Mouse (Mus musculus): ENCODE results near the gene Anxa7. TPM values are rescaled to one million over a fixed set of nuclear protein-coding genes. Genes with fewer than 3 reads are reported as not detected.

The Anxa7 gene
- total and polyA plus RNA-seq, 3 experiments, result 44.8 to 70.3 TPM; not detected in 1

DNA sequence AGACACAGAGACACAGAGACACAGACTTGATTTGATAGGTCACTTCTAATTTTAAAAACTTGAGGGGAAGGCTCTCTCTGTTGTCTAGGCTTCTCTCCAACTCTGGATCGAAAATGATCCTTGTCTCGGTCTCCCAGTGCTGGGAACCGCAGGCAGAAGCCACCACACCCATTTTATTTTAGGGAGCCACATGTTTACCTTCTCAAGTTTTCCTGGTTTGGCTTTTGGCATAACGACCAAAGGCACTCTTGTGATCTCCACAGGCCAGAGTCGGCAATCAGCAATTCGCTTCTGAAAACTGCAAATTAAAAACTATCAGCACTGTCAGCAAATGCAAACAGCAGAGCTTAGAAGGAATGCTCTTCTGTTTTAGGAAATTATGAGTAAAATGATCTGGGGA lies 48.2 kb downstream of the Anxa7 start:
- Histone ChIP-seq H3K27me3 (ENCODE audit: control insufficient read depth in 1 of 2, insufficient read depth in 2 of 2, low read length in 2 of 2) (no peaks in the 10 kb centered on the region), H3K4me3 (ENCODE audit: control insufficient read depth in 1 of 2, insufficient read depth in 1 of 2, low read depth in 2 of 2, low read length in 2 of 2) (no peak overlapping the region), H3K4me1 (ENCODE audit: control insufficient read depth in 1 of 2, insufficient read depth in 2 of 2, low read length in 2 of 2) (no peaks in the 10 kb centered on the region), H3K79me2 (ENCODE audit: control insufficient read depth, insufficient read depth, low read length, poor library complexity) (no peaks in the 10 kb centered on the region), H3K36me3 (ENCODE audit: control insufficient read depth in 1 of 2, insufficient read depth in 2 of 2, low read length in 2 of 2) (no peaks in the 10 kb centered on the region), H3K27ac (ENCODE audit: control insufficient read depth, low read depth, low read length) (no peak overlapping the region), H3K9ac (ENCODE audit: control insufficient read depth, low read depth, low read length, poor library complexity, severe bottlenecking) (no peak overlapping the region), H3K9me3 (replicated peaks; ENCODE audit: insufficient read depth, low read length) (no peaks in the 10 kb centered on the region)
- TF ChIP-seq MAZ (IDR thresholded peaks at IDR 0.05; ENCODE audit: low read depth, low read length), result no peak
- TF ChIP-seq ZKSCAN1 (IDR thresholded peaks at IDR 0.05; ENCODE audit: low read depth, low read length), result no peak
- TF ChIP-seq BHLHE40 (IDR thresholded peaks at IDR 0.05; ENCODE audit: borderline replicate concordance, low read depth, low read length), result no peak
- no peak for TF ChIP-seq POLR2A (IDR thresholded peaks at IDR 0.05; ENCODE audit: control insufficient read depth in 1 of 2, insufficient read depth in 1 of 2, low read depth in 1 of 2, low read length in 2 of 2, poor library complexity in 1 of 2)
- no peak for TF ChIP-seq POLR2AphosphoS5 (IDR thresholded peaks at IDR 0.05; ENCODE audit: borderline replicate concordance, low read depth, low read length)
- TF ChIP-seq ELF1 (IDR thresholded peaks at IDR 0.05; ENCODE audit: low read depth, low read length), result no peak
- no peak for TF ChIP-seq ETS1 (IDR thresholded peaks at IDR 0.05; ENCODE audit: low read depth, low read length)
- no peak for TF ChIP-seq KAT2A (conservative IDR thresholded peaks at IDR 0.05; ENCODE audit: low read depth, low read length)
- no peak for TF ChIP-seq HCFC1 (IDR thresholded peaks at IDR 0.05; ENCODE audit: low read depth, low read length)
- no peak for TF ChIP-seq E2F4 (IDR thresholded peaks at IDR 0.05; ENCODE audit: borderline replicate concordance, low read depth, low read length)
- no peak for TF ChIP-seq ZNF384 (IDR thresholded peaks at IDR 0.05; ENCODE audit: low read depth, low read length)
- no peak for TF ChIP-seq SMC3 (IDR thresholded peaks at IDR 0.05; ENCODE audit: low read depth, low read length)
- TF ChIP-seq RAD21 (IDR thresholded peaks at IDR 0.05; ENCODE audit: low read depth, low read length), result no peak
- DNase-seq (ENCODE audit: low read depth, low spot score), result no peak

DNA sequence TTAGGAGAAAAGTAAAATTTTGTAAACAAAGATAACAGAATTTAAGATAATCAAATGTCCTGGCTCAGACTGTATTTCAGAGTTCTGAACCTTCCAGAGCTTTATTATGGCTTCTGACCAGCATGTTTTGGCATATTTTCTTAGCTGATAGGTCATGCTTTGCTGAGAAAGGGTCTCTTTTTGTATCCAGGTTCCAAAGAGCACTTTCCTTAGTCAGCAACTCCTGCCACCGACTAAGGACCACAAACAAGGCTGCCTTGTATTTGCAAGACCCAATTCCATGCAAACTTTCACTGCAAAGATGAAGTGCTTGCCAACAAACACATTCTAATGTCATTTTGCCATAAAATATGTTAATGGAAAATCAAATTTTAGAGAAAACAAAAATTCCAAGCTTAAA lies 50.1 kb downstream of the Anxa7 start:
- TF ChIP-seq RCOR1 (IDR thresholded peaks at IDR 0.05; ENCODE audit: low read depth, low read length), result no peak
- TF ChIP-seq SIN3A (IDR thresholded peaks at IDR 0.05; ENCODE audit: low read length), result no peak
- TF ChIP-seq POLR2AphosphoS2 (IDR thresholded peaks at IDR 0.05; ENCODE audit: low read length), result no peak
- TF ChIP-seq TBP (IDR thresholded peaks at IDR 0.05; ENCODE audit: low read depth, low read length), result no peak
- no peak for TF ChIP-seq TCF12 (IDR thresholded peaks at IDR 0.05; ENCODE audit: low read depth, low read length)
- TF ChIP-seq MAFK (IDR thresholded peaks at IDR 0.05; ENCODE audit: borderline replicate concordance, low read depth, low read length), result no peak
- Histone ChIP-seq H3K9ac (ENCODE audit: control insufficient read depth, low read depth, low read length, poor library complexity, severe bottlenecking) (no peak overlapping the region), H3K79me2 (ENCODE audit: control insufficient read depth, insufficient read depth, low read length, poor library complexity) (no peaks in the 10 kb centered on the region), H3K27me3 (ENCODE audit: control insufficient read depth in 1 of 2, insufficient read depth in 2 of 2, low read length in 2 of 2) (no peaks in the 10 kb centered on the region), H3K36me3 (ENCODE audit: control insufficient read depth in 1 of 2, insufficient read depth in 2 of 2, low read length in 2 of 2) (no peaks in the 10 kb centered on the region), H3K9me3 (replicated peaks; ENCODE audit: insufficient read depth, low read length) (no peaks in the 10 kb centered on the region), H3K4me1 (ENCODE audit: control insufficient read depth in 1 of 2, insufficient read depth in 2 of 2, low read length in 2 of 2) (no peaks in the 10 kb centered on the region), H3K4me3 (ENCODE audit: control insufficient read depth in 1 of 2, insufficient read depth in 1 of 2, low read depth in 2 of 2, low read length in 2 of 2) (no peak overlapping the region), H3K27ac (ENCODE audit: control insufficient read depth, low read depth, low read length) (no peak overlapping the region)
- DNase-seq (ENCODE audit: low read depth, low spot score), result no peak
